In the genomic region with DNA sequence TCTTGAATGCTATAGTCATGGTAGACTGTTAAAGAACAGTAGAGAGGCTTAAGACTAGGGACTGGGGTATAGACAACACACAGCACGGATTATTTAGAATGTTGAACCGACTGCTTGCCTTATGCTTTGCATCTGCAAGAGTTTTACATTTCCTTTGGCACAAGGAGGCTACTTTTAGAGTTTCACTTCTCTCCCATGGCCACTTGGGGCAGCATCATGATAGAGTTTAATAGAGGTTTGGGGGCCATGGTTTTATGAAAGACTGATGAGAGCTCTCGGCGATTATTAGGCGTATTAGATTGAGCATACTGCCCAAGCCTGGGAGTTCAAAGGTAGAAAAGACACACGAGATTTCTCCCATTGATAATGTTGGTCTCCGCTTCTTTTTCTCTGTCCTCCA, we compare ENCODE assay signal across 17 mouse cellular contexts. TPM values are rescaled to one million over a fixed set of nuclear protein-coding genes. Genes with fewer than 3 reads are reported as not detected.
DNase-seq lines count a peak whose midpoint lies in the region; ATAC-seq and TF ChIP-seq lines count a peak whose summit lies in the region.
"Had no signal": no experiment of that assay in that cellular context is flagged by ENCODE, and none has a peak within 500 bp of the region (broad histone marks: within the 10 kb centered on the region; RNA-seq: fewer than 3 reads in every experiment).

No protein-coding gene starts in this region.

- no peaks in the 10 kb centered on the region for H3K9me3 ChIP-seq in embryonic facial prominence, embryonic 11.5 days (replicated peaks; ENCODE audit: control insufficient read depth, low read length)
- no peaks in the 10 kb centered on the region for H3K9me3 ChIP-seq in embryonic facial prominence, embryonic 10.5 days
- no peaks in the 10 kb centered on the region for H3K9me3 ChIP-seq in E14TG2a.4 (ENCODE audit: low read length)
- H3K9me3 ChIP-seq: embryonic facial prominence, embryonic 12.5 days had no signal

- no peaks in the 10 kb centered on the region for H3K27me3 ChIP-seq in embryonic facial prominence, embryonic 11.5 days (ENCODE audit: control insufficient read depth, insufficient read depth, low read length)
- H3K27me3 ChIP-seq in embryonic facial prominence, embryonic 10.5 days (replicated peaks; ENCODE audit: low read depth, poor library complexity, severe bottlenecking) = peaks cover 5% of the 10 kb centered on the region; the same call in 1 of the 2 replicates
- peaks cover 12% of the 10 kb centered on the region for H3K27me3 ChIP-seq in E14TG2a.4 (ENCODE audit: insufficient read depth, low read length)
- H3K27me3 ChIP-seq: embryonic facial prominence, embryonic 12.5 days had no signal

- DNase-seq in embryonic facial prominence, embryonic 11.5 days (ENCODE audit: low spot score) = peak; percentile 41
- DNase-seq in embryonic facial prominence, embryonic 10.5 days (ENCODE audit: low spot score) = no peak
- no peak for DNase-seq in left cerebral cortex, adult 2 months (ENCODE audit: extremely low spot score in 1 of 2, low spot score in 2 of 2)
- DNase-seq in left cerebral cortex, adult 18-20 months (ENCODE audit: low spot score in 2 of 2) = no peak
- DNase-seq in induced T-regulatory cell, adult 2 months (ENCODE audit: low read depth) = peak; percentile 4
- DNase-seq in ovary, postnatal 36 days (ENCODE audit: low spot score) = no peak
- DNase-seq in layer of hippocampus, postnatal 10 days (ENCODE audit: low spot score in 2 of 2) = no peak
- DNase-seq: cerebellum, adult 8-10 months; kidney, adult 18-20 months; lung, postnatal 36 days had no signal

- no peaks in the 10 kb centered on the region for H3K36me3 ChIP-seq in embryonic facial prominence, embryonic 11.5 days (replicated peaks; ENCODE audit: control insufficient read depth, insufficient read depth, low read depth, low read length)
- H3K36me3 ChIP-seq in embryonic facial prominence, embryonic 10.5 days (replicated peaks) = no peaks in the 10 kb centered on the region
- H3K36me3 ChIP-seq in E14TG2a.4 (ENCODE audit: insufficient read depth, low read length) = no peaks in the 10 kb centered on the region
- H3K36me3 ChIP-seq: embryonic facial prominence, embryonic 12.5 days had no signal

- no peak overlapping the region for H3K4me3 ChIP-seq in embryonic facial prominence, embryonic 11.5 days (ENCODE audit: low read depth, low read length)
- H3K4me3 ChIP-seq in embryonic facial prominence, embryonic 10.5 days = no peak overlapping the region
- H3K4me3 ChIP-seq in left cerebral cortex, adult 2 months = no peak overlapping the region
- no peak overlapping the region for H3K4me3 ChIP-seq in E14TG2a.4 (replicated peaks; ENCODE audit: low read length)
- H3K4me3 ChIP-seq: embryonic facial prominence, embryonic 12.5 days had no signal

- 70% methylated on average over 7 of the region's 7 CpGs for WGBS in embryonic facial prominence, embryonic 11.5 days
- WGBS in embryonic facial prominence, embryonic 10.5 days = 70% methylated on average over 7 of the region's 7 CpGs

- H3K4me2 ChIP-seq in embryonic facial prominence, embryonic 11.5 days (ENCODE audit: low read depth, low read length) = no peak overlapping the region
- H3K4me2 ChIP-seq: embryonic facial prominence, embryonic 12.5 days; heart, embryonic 11.5 days had no signal

- H3K9ac ChIP-seq in embryonic facial prominence, embryonic 11.5 days (replicated peaks; ENCODE audit: low read length) = no peak overlapping the region
- H3K9ac ChIP-seq: embryonic facial prominence, embryonic 12.5 days had no signal

- intact Hi-C loops in left cerebral cortex, adult 2 months (cut with DNase I) = no loop called here

- H3K27ac ChIP-seq in embryonic facial prominence, embryonic 11.5 days (replicated peaks; ENCODE audit: low read depth, low read length) = no peak overlapping the region
- H3K27ac ChIP-seq in embryonic facial prominence, embryonic 10.5 days (replicated peaks) = no peak overlapping the region
- H3K27ac ChIP-seq in left cerebral cortex, adult 2 months = no peak overlapping the region
- H3K27ac ChIP-seq: embryonic facial prominence, embryonic 12.5 days had no signal

- no peak for ATAC-seq in embryonic facial prominence, embryonic 11.5 days (replicated peaks; ENCODE audit: insufficient number of reproducible peaks, low FRiP score, low TSS enrichment, low read depth)
- ATAC-seq: midbrain, embryonic 16.5 days had no signal

- TF ChIP-seq CTCF in left cerebral cortex, adult 2 months (IDR thresholded peaks at IDR 0.05) = peak; percentile 48
- TF ChIP-seq CTCF in E14TG2a.4 (conservative IDR thresholded peaks at IDR 0.05; ENCODE audit: low read length) = peak; percentile 46

- no peaks in the 10 kb centered on the region for H3K4me1 ChIP-seq in embryonic facial prominence, embryonic 11.5 days (ENCODE audit: control insufficient read depth, insufficient read depth, low read length)
- H3K4me1 ChIP-seq in embryonic facial prominence, embryonic 10.5 days = 0 out of 2 replicates have a peak, but pooled peaks cover 3% of the 10 kb centered on the region
- H3K4me1 ChIP-seq in E14TG2a.4 (replicated peaks; ENCODE audit: low read depth, low read length) = no peaks in the 10 kb centered on the region

RNA-seq across cellular contexts. Expression of gene Wif1, which starts 37.0 kb away (rescaled TPM):
- polyA plus RNA-seq in embryonic facial prominence, embryonic 11.5 days (2014; fragmentation: Nextera tagmentation; extraction: Ambion mirVana) = 14.4 and 15.8 TPM in 2 replicates
- polyA plus RNA-seq in embryonic facial prominence, embryonic 10.5 days (2016; fragmentation: Nextera tagmentation; extraction: Ambion mirVana) = 2.4 and 8.1 TPM in 2 replicates
- total RNA-seq in left cerebral cortex, adult 2 months (2021) = 1 to 10 TPM; 1.4 to 1.7 TPM
- 1 to 10 TPM; 1.3 to 1.7 TPM for total RNA-seq in left cerebral cortex, adult 18-20 months (2021)
- 1 to 10 TPM; 2.2 to 2.7 TPM for total RNA-seq in layer of hippocampus, postnatal 10 days (2021)
- total RNA-seq: hematopoietic stem cell, adult 5-6 weeks; liver, adult 2 months had no signal
- polyA plus RNA-seq: C2C12 had no signal

Comparison
In these comparisons a context has a peak if more than half of its experiments do, and no peak if none do; other contexts are left out.
1. DNase-seq: peak in embryonic facial prominence, embryonic 11.5 days (single experiment) and induced T-regulatory cell, adult 2 months (single experiment); none in embryonic facial prominence, embryonic 10.5 days (single experiment), left cerebral cortex, adult 2 months (0 of 2), left cerebral cortex, adult 18-20 months (0 of 2), ovary, postnatal 36 days (single experiment) and layer of hippocampus, postnatal 10 days (0 of 2).